Mouse (Mus musculus) hindbrain, embryonic 11.5 days (tissue): ENCODE measurements around the gene B3galt4. TPM values are rescaled to one million over a fixed set of nuclear protein-coding genes. Genes with fewer than 3 reads are reported as not detected.

ENCODE experiments used
- ATAC-seq: fragments of 200-750 bp; cut with Nextera tagmentation; 2 replicates; pipeline ENCODE4 v1.8.0; 2017; ENCODE audit warnings: mild to moderate bottlenecking, moderate TSS enrichment, moderate library complexity; ENCODE audit not compliant: low FRiP score
- DNase-seq: peaks from one replicate; pipeline ENCODE4 v3.0.0-alpha.2; 2015; ENCODE audit warnings: low spot score
- H3K27ac ChIP-seq: fragments of 300-500 bp; sonication (generic); 2 replicates; pipeline ENCODE4 v1.5.1; 2014; ENCODE audit warnings: mild to moderate bottlenecking, low read depth, low read length
- H3K27me3 ChIP-seq: fragments of 300-500 bp; sonication (generic); 2 replicates; pipeline ENCODE4 v1.6.1; 2014; ENCODE audit warnings: mild to moderate bottlenecking, low read length, moderate library complexity, mixed read lengths; ENCODE audit not compliant: control insufficient read depth, insufficient read depth
- H3K36me3 ChIP-seq: fragments of 300-500 bp; sonication (generic); 2 replicates; pipeline ENCODE4 v1.6.1; 2014; ENCODE audit warnings: mild to moderate bottlenecking, low read length, moderate library complexity, mixed read lengths; ENCODE audit not compliant: control insufficient read depth, insufficient read depth
- H3K4me1 ChIP-seq: fragments of 300-500 bp; sonication (generic); replicated peaks from 2 replicates; pipeline ENCODE4 v1.6.1; 2014; ENCODE audit warnings: low read length, mixed read lengths; ENCODE audit not compliant: control insufficient read depth, insufficient read depth
- H3K4me2 ChIP-seq: fragments of 300-500 bp; sonication (generic); replicated peaks from 2 replicates; pipeline ENCODE4 v1.6.1; 2014; ENCODE audit warnings: mild to moderate bottlenecking, low read depth, low read length
- H3K4me3 ChIP-seq: fragments of 300-500 bp; sonication (generic); 2 replicates; pipeline ENCODE4 v1.5.1; 2014; ENCODE audit warnings: low read depth, low read length
- H3K9ac ChIP-seq: fragments of 300-500 bp; sonication (generic); 2 replicates; pipeline ENCODE4 v1.6.1; 2014; ENCODE audit warnings: low read depth, low read length
- H3K9me3 ChIP-seq: fragments of 300-500 bp; sonication (generic); 2 replicates; pipeline ENCODE4 v1.6.1; 2016; ENCODE audit warnings: low read length; ENCODE audit not compliant: control insufficient read depth
- WGBS: fragments of 180-500 bp; shearing (Covaris S2); extraction: QIAGEN DNeasy Blood & Tissue Kit; methylation state at CpG from one replicate; pipeline ENCODE4 v1.1.7; 2014; 5-methylcytosine and 5-hydroxymethylcytosine counted together
- polyA plus RNA-seq: library from polyadenylated mRNA; unstranded; fragments of >200 nt; fragmentation: Nextera tagmentation; extraction: Ambion mirVana; gene quantifications from 2 replicates; pipeline ENCODE4 v1.2.1, GENCODE M21; 2014

The B3galt4 gene
- polyA plus RNA-seq, 1 experiment from 2014 or later = 5.3 TPM

- peak; percentile 90 for ATAC-seq
- Histone ChIP-seq H3K4me2 (peak within 1 kb of the TSS; percentile 94), H3K9me3 (no peaks in the 10 kb centered on the region), H3K27me3 (no peaks in the 10 kb centered on the region), H3K27ac (0 out of 2 replicates have a peak within 1 kb of the TSS, but pooled peaks have one; percentile 20), H3K4me1 (peaks cover 13% of the 10 kb centered on the region), H3K9ac (peak within 1 kb of the TSS; percentile 84), H3K36me3 (peaks cover 8% of the 10 kb centered on the region; the same call in 1 of the 2 replicates), H3K4me3 (peak within 1 kb of the TSS; percentile 91)
- under 1% methylated on average over 36 of the region's 36 CpGs for WGBS
- DNase-seq = peak; percentile 91
These were observed 11.0 kb downstream of the B3galt4 start, which contains the start of the genes Pfdn6 and Wdr46 for GRCm38 (mm10) chr17:33940206-33940805. Pfdn6 (minus strand) TSS chr17:33940343. Wdr46 (plus strand) TSS chr17:33940660.

GRCm38 (mm10) chr17:33938783-33939182, 12.5 kb downstream of the B3galt4 start:
- no peak for ATAC-seq
- Histone ChIP-seq H3K9me3 (no peaks in the 10 kb centered on the region), H3K4me1 (peaks cover 13% of the 10 kb centered on the region), H3K27ac (no peak overlapping the region), H3K27me3 (no peaks in the 10 kb centered on the region), H3K36me3 (0 out of 2 replicates have a peak, but pooled peaks cover 3% of the 10 kb centered on the region), H3K9ac (no peak overlapping the region), H3K4me3 (peak overlapping the region; percentile 91; the same call in 1 of the 2 replicates), H3K4me2 (no peak overlapping the region)
- no peak for DNase-seq
- WGBS = 84% methylated on average over 11 of the region's 11 CpGs

- H3K4me3 ChIP-seq = no peak overlapping the region
- no peak overlapping the region for H3K27ac ChIP-seq
- DNase-seq (no peak), ATAC-seq (no peak)
- no peaks in the 10 kb centered on the region for H3K9me3 ChIP-seq
- no peak overlapping the region for H3K4me2 ChIP-seq
- no peak overlapping the region for H3K9ac ChIP-seq
- H3K27me3 ChIP-seq = no peaks in the 10 kb centered on the region
- H3K36me3 ChIP-seq = 0 out of 2 replicates have a peak, but pooled peaks cover 9% of the 10 kb centered on the region
- peaks cover 13% of the 10 kb centered on the region for H3K4me1 ChIP-seq
- 72% methylated on average over 15 of the region's 15 CpGs for WGBS
These were observed 14.3 kb downstream of the B3galt4 start for GRCm38 (mm10) chr17:33936993-33937392.

- H3K27ac ChIP-seq = no peak overlapping the region
- H3K27me3 ChIP-seq = no peaks in the 10 kb centered on the region
- no peak overlapping the region for H3K4me2 ChIP-seq
- H3K36me3 ChIP-seq = 0 out of 2 replicates have a peak, but pooled peaks cover 9% of the 10 kb centered on the region
- H3K9ac ChIP-seq = no peak overlapping the region
- no peak for ATAC-seq
- H3K4me3 ChIP-seq = no peak overlapping the region
- H3K4me1 ChIP-seq = peaks cover 8% of the 10 kb centered on the region
- WGBS = 86% methylated on average over 21 of the region's 21 CpGs
- no peak for DNase-seq
- H3K9me3 ChIP-seq = no peaks in the 10 kb centered on the region
These were observed 15.7 kb downstream of the B3galt4 start for GRCm38 (mm10) chr17:33935422-33936055.

GRCm38 (mm10) chr17:33932970-33933369, 18.3 kb downstream of the B3galt4 start:
- no peak for DNase-seq
- whole genome bisulfite sequencing = 94% methylated on average over 15 of the region's 15 CpGs
- H3K27ac ChIP-seq = no peak overlapping the region
- no peak overlapping the region for H3K4me3 ChIP-seq
- no peak overlapping the region for H3K9ac ChIP-seq
- no peak for ATAC-seq
- 0 out of 2 replicates have a peak, but pooled peaks cover 9% of the 10 kb centered on the region for H3K36me3 ChIP-seq
- H3K9me3 ChIP-seq = no peaks in the 10 kb centered on the region
- no peaks in the 10 kb centered on the region for H3K27me3 ChIP-seq
- H3K4me2 ChIP-seq = no peak overlapping the region
- H3K4me1 ChIP-seq = no peaks in the 10 kb centered on the region

- Histone ChIP-seq H3K4me2 (no peak overlapping the region), H3K27ac (no peak overlapping the region), H3K4me3 (no peak overlapping the region), H3K36me3 (0 out of 2 replicates have a peak, but pooled peaks cover 9% of the 10 kb centered on the region), H3K4me1 (no peaks in the 10 kb centered on the region), H3K9me3 (no peaks in the 10 kb centered on the region), H3K27me3 (no peaks in the 10 kb centered on the region), H3K9ac (no peak overlapping the region)
- no peak for ATAC-seq
- WGBS = 85% methylated on average over 14 of the region's 14 CpGs
- DNase-seq = no peak
These were observed 18.8 kb downstream of the B3galt4 start for GRCm38 (mm10) chr17:33932448-33932847.

GRCm38 (mm10) chr17:33931947-33932346, 19.3 kb downstream of the B3galt4 start:
- no peak overlapping the region for H3K4me2 ChIP-seq
- H3K27ac ChIP-seq = no peak overlapping the region
- no peak overlapping the region for H3K9ac ChIP-seq
- WGBS = 92% methylated on average over 11 of the region's 11 CpGs
- 0 out of 2 replicates have a peak, but pooled peaks cover 6% of the 10 kb centered on the region for H3K36me3 ChIP-seq
- H3K9me3 ChIP-seq = no peaks in the 10 kb centered on the region
- no peak overlapping the region for H3K4me3 ChIP-seq
- DNase-seq = no peak
- no peak for ATAC-seq
- H3K27me3 ChIP-seq = no peaks in the 10 kb centered on the region
- no peaks in the 10 kb centered on the region for H3K4me1 ChIP-seq

GRCm38 (mm10) chr17:33931159-33931866, 20.0 kb downstream of the B3galt4 start:
- Histone ChIP-seq H3K27me3 (no peaks in the 10 kb centered on the region), H3K36me3 (0 out of 2 replicates have a peak, but pooled peaks cover 6% of the 10 kb centered on the region), H3K4me3 (peak overlapping the region; percentile 76), H3K9ac (peak overlapping the region; percentile 82), H3K4me1 (no peaks in the 10 kb centered on the region), H3K4me2 (peak overlapping the region; percentile 90), H3K27ac (no peak overlapping the region), H3K9me3 (no peaks in the 10 kb centered on the region)
- WGBS = 35% methylated on average over 18 of the region's 18 CpGs
- ATAC-seq = no peak
- DNase-seq = no peak
